Mouse (Mus musculus): ENCODE data around the gene Gm45623. TPM values are rescaled to one million over a fixed set of nuclear protein-coding genes. Genes with fewer than 3 reads are reported as not detected.
A peak's percentile ranks its signal among the peaks of the same experiment; 100 is the strongest.

The Gm45623 gene
- polyA plus RNA-seq, 1 experiment from 2014 or later = not detected

DNA sequence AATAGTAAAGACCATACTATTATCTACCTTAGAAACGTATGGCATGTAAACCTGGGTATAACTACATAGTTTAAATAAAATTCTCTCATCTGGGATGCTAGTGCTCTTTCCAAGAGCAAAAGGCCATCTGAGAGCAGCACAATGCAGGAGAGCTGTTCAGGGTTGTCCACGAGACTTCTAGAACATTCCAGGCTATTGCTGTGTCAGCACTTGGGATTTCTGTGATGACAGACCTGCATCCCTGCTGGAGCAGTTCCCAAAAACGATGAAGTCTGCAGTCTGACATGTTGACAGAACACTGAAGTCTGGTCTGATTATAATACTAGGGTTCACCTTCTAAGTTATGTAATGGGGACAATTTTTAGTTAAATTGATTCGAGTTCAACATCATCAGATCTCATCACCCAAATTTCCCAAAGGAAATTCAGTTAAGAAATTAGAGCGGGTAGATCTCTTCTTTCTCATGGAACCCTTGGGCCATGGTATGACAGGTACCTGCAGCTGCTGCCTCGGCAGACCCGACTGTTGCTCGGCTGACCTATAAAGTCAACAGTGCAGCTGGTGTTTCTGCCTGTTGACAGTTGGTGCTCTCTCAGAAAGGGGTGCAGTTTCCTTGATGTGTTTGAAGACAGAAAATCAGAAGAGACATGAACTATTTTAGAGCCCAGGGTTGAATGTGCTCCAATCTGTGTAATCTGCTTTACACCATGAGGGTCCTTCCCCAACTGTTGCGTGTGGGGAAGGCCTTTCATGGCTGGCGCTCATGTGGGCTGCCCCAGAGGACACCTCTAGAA is 6.7 kb downstream of the Gm45623 start:
- Histone ChIP-seq H3K27me3 (ENCODE audit: low read depth, poor library complexity, severe bottlenecking) (peaks cover 34% of the 10 kb centered on the region), H3K27ac (0 out of 2 replicates have a peak overlapping the region, but pooled peaks have one; percentile 8), H3K4me3 (no peak overlapping the region), H3K36me3 (peaks cover 13% of the 10 kb centered on the region), H3K4me1 (peaks cover under 1% of the 10 kb centered on the region; the same call in 1 of the 2 replicates), H3K9me3 (replicated peaks) (no peaks in the 10 kb centered on the region)
- WGBS = 82% methylated on average over 10 of the region's 10 CpGs
- no peak for DNase-seq (ENCODE audit: low spot score)

GRCm38 (mm10) chr13:56742325-56742901 is 11.2 kb downstream of the Gm45623 start:
- H3K27ac ChIP-seq = no peak overlapping the region
- no peak overlapping the region for H3K4me3 ChIP-seq
- DNase-seq (ENCODE audit: low spot score) = no peak
- no peaks in the 10 kb centered on the region for H3K9me3 ChIP-seq (replicated peaks)
- 93% methylated on average over 6 of the region's 6 CpGs for WGBS
- H3K27me3 ChIP-seq (ENCODE audit: low read depth, poor library complexity, severe bottlenecking) = no peaks in the 10 kb centered on the region
- no peaks in the 10 kb centered on the region for H3K4me1 ChIP-seq
- H3K36me3 ChIP-seq = peaks cover 56% of the 10 kb centered on the region

GRCm38 (mm10) chr13:56741691-56742090 is 11.9 kb downstream of the Gm45623 start:
- Histone ChIP-seq H3K4me3 (no peak overlapping the region), H3K9me3 (replicated peaks) (no peaks in the 10 kb centered on the region), H3K27ac (no peak overlapping the region), H3K27me3 (ENCODE audit: low read depth, poor library complexity, severe bottlenecking) (no peaks in the 10 kb centered on the region), H3K4me1 (no peaks in the 10 kb centered on the region), H3K36me3 (peaks cover 63% of the 10 kb centered on the region)
- 91% methylated on average over 7 of the region's 7 CpGs for WGBS
- no peak for DNase-seq (ENCODE audit: low spot score)

- Histone ChIP-seq H3K27ac (no peak overlapping the region), H3K9me3 (replicated peaks) (no peaks in the 10 kb centered on the region), H3K4me3 (no peak overlapping the region), H3K27me3 (ENCODE audit: low read depth, poor library complexity, severe bottlenecking) (no peaks in the 10 kb centered on the region), H3K4me1 (no peaks in the 10 kb centered on the region), H3K36me3 (peaks cover 75% of the 10 kb centered on the region)
- WGBS = 89% methylated on average over 6 of the region's 6 CpGs
- no peak for DNase-seq (ENCODE audit: low spot score)
These were observed 13.1 kb downstream of the Gm45623 start for GRCm38 (mm10) chr13:56740496-56740895.

GRCm38 (mm10) chr13:56739556-56739955 is 14.1 kb downstream of the Gm45623 start:
- no peaks in the 10 kb centered on the region for H3K27me3 ChIP-seq (ENCODE audit: low read depth, poor library complexity, severe bottlenecking)
- H3K4me1 ChIP-seq = no peaks in the 10 kb centered on the region
- no peaks in the 10 kb centered on the region for H3K9me3 ChIP-seq (replicated peaks)
- H3K36me3 ChIP-seq = peaks cover 85% of the 10 kb centered on the region
- no peak for DNase-seq (ENCODE audit: low spot score)
- no peak overlapping the region for H3K4me3 ChIP-seq
- no peak overlapping the region for H3K27ac ChIP-seq
- 93% methylated on average over 5 of the region's 5 CpGs for WGBS

- WGBS = 76% methylated on average over 6 of the region's 6 CpGs
- H3K4me3 ChIP-seq = no peak overlapping the region
- H3K4me1 ChIP-seq = no peaks in the 10 kb centered on the region
- peaks cover 100% of the 10 kb centered on the region for H3K36me3 ChIP-seq
- H3K27me3 ChIP-seq (ENCODE audit: low read depth, poor library complexity, severe bottlenecking) = no peaks in the 10 kb centered on the region
- no peak for DNase-seq (ENCODE audit: low spot score)
- H3K27ac ChIP-seq = no peak overlapping the region
- no peaks in the 10 kb centered on the region for H3K9me3 ChIP-seq (replicated peaks)
These were observed 18.3 kb downstream of the Gm45623 start for GRCm38 (mm10) chr13:56735212-56735875.

DNA sequence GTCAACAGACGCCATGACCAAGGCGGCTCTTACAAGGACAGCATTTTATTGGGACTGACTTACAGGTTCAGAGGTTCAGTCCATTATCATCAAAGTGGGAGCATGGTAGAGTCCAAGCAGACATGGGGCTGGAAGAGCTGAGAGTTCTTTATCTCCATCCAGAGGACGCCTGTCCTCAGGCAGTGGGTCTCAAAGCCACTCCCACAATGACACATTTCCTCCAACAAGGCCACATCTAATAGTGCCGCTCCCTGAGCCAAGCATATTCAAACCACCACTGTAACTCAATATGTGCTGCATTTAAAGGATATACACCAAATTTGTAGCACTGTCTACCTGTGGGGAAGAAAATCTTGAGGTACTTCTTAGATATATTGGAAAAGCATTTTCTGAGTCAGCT is 19.0 kb downstream of the Gm45623 start:
- Histone ChIP-seq H3K36me3 (peaks cover 100% of the 10 kb centered on the region), H3K4me3 (no peak overlapping the region), H3K27ac (no peak overlapping the region), H3K9me3 (replicated peaks) (no peaks in the 10 kb centered on the region), H3K4me1 (no peaks in the 10 kb centered on the region), H3K27me3 (ENCODE audit: low read depth, poor library complexity, severe bottlenecking) (no peaks in the 10 kb centered on the region)
- no peak for DNase-seq (ENCODE audit: low spot score)
- 91% methylated on average over 4 of the region's 4 CpGs for WGBS

DNA sequence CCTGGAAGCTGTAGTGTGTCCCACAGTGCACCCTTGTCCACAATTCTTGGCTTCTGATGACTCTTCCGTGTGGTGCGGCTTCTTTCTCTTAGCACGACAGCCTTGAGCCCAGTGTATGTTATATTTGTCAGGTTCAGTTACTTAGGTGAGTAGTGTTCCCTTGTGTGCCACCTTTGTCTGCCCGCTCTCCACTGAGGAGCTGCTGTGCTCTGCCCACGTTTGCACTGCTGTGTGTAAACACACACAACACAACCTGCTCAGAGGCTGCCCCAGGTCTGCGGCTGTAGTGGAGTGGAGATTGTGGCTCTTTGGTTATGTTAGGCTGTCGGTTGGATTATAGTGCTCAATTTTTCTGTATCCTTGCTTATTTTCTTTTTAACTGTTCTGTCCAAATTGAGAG is 24.6 kb downstream of the Gm45623 start:
- H3K27me3 ChIP-seq (ENCODE audit: low read depth, poor library complexity, severe bottlenecking) = no peaks in the 10 kb centered on the region
- H3K36me3 ChIP-seq = peaks cover 100% of the 10 kb centered on the region
- no peaks in the 10 kb centered on the region for H3K9me3 ChIP-seq (replicated peaks)
- no peaks in the 10 kb centered on the region for H3K4me1 ChIP-seq
- WGBS = 92% methylated on average over 7 of the region's 7 CpGs
- no peak for DNase-seq (ENCODE audit: low spot score)
- H3K4me3 ChIP-seq = no peak overlapping the region
- H3K27ac ChIP-seq = no peak overlapping the region

DNA sequence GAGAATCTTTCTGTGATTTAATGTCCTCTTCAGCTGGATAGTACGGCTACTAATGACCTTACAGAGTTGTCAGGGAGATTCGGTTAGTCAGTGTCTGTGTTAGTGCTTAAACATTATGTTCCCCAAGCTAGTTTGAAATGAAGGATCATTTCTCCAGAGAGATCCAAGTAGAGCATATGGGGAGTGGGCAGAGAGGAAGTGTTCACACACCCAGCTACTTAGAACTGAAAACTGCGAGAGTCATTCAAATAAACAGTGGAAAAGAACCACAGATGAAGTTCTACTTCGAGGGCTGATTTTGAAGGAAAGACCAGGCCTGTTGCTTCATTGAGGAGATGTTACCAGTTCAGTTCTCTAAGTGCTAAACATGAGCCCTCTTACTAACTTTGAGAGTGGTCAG is 27.1 kb downstream of the Gm45623 start:
- Histone ChIP-seq H3K36me3 (peaks cover 91% of the 10 kb centered on the region), H3K4me3 (no peak overlapping the region), H3K27me3 (ENCODE audit: low read depth, poor library complexity, severe bottlenecking) (no peaks in the 10 kb centered on the region), H3K4me1 (no peaks in the 10 kb centered on the region), H3K27ac (no peak overlapping the region), H3K9me3 (replicated peaks) (no peaks in the 10 kb centered on the region)
- no peak for DNase-seq (ENCODE audit: low spot score)
- 96% methylated on average over 4 of the region's 4 CpGs for WGBS

GRCm38 (mm10) chr13:56712221-56712620 is 41.4 kb downstream of the Gm45623 start:
- Histone ChIP-seq H3K36me3 (peaks cover 51% of the 10 kb centered on the region), H3K9me3 (replicated peaks) (no peaks in the 10 kb centered on the region), H3K4me1 (peaks cover 3% of the 10 kb centered on the region; the same call in 1 of the 2 replicates), H3K4me3 (no peak overlapping the region), H3K27ac (no peak overlapping the region), H3K27me3 (ENCODE audit: low read depth, poor library complexity, severe bottlenecking) (no peaks in the 10 kb centered on the region)
- DNase-seq (ENCODE audit: low spot score) = no peak
- WGBS = 94% methylated on average over 2 of the region's 2 CpGs

DNA sequence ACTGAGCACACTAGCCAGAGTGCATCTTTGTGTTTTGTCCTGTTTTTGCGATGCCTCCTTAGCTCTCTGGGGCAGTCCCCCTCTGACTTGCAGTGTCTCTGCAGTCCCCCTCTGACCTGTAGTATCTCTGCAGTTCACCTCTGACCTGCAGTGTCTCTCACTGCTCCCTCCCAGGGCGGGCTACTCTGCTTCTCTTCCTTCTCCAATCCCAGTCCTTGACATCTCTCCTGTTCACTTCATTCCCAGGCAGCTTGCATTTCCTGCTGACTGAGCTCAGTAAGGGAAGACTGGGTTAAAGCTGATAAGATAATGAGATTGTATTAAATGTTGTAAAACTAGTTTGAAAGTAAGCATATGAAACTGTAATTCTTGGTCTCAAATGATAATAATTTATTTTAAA is 43.0 kb downstream of the Gm45623 start:
- Histone ChIP-seq H3K36me3 (peaks cover 67% of the 10 kb centered on the region), H3K27me3 (ENCODE audit: low read depth, poor library complexity, severe bottlenecking) (no peaks in the 10 kb centered on the region), H3K4me1 (peaks cover 9% of the 10 kb centered on the region), H3K9me3 (replicated peaks) (no peaks in the 10 kb centered on the region), H3K4me3 (no peak overlapping the region), H3K27ac (no peak overlapping the region)
- no peak for DNase-seq (ENCODE audit: low spot score)
- 70% methylated on average over 2 of the region's 2 CpGs for WGBS

DNA sequence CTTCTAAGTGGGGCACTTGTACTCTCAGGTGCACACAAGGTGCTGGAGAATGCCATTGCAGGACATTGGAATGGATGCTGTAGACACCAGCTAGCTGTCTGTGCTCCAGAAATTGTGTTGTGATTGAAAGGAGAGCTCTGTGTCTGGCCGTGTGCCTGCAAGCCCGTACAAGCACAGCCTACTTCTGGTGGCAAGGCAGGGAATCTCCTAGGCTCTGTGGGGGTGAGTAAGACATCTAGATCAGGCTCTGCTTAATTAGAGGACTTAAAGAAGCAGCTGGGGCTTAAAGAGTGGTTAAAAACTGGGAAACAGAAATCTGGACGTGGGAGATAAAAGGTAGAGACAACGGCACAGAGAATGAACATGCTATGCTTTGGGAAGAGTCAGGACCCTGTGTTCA is 46.0 kb downstream of the Gm45623 start:
- Histone ChIP-seq H3K27ac (no peak overlapping the region), H3K4me3 (no peak overlapping the region), H3K9me3 (replicated peaks) (no peaks in the 10 kb centered on the region), H3K27me3 (ENCODE audit: low read depth, poor library complexity, severe bottlenecking) (no peaks in the 10 kb centered on the region), H3K36me3 (peaks cover 66% of the 10 kb centered on the region), H3K4me1 (peaks cover 26% of the 10 kb centered on the region)
- WGBS = 84% methylated on average over 4 of the region's 4 CpGs
- no peak for DNase-seq (ENCODE audit: low spot score)

GRCm38 (mm10) chr13:56707111-56707510 is 46.5 kb downstream of the Gm45623 start:
- H3K4me1 ChIP-seq = peaks cover 31% of the 10 kb centered on the region
- 96% methylated on average over 4 of the region's 4 CpGs for WGBS
- H3K36me3 ChIP-seq = peaks cover 61% of the 10 kb centered on the region
- no peaks in the 10 kb centered on the region for H3K9me3 ChIP-seq (replicated peaks)
- H3K4me3 ChIP-seq = no peak overlapping the region
- no peaks in the 10 kb centered on the region for H3K27me3 ChIP-seq (ENCODE audit: low read depth, poor library complexity, severe bottlenecking)
- DNase-seq (ENCODE audit: low spot score) = no peak
- H3K27ac ChIP-seq = no peak overlapping the region
